ENCODE assay signal across 9 mouse cellular contexts in the genomic region with DNA sequence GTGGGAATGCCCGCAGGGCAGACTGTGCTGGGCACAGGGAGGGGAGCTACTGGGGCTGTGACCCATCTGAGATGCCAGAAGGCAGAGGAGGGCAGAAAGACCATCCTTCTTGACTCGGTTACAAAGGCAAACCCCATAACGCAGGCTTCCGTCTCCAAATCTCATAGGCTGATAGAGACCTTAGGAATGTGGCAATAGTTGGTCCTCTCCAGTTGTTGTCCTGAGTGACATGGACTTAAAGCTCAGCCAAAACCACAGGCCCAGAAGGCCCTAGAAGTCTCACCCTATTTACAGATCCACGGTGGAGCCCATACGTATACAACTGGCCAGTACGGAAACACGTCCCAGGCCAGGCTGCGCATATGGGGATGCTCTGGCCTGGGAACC. TPM values are rescaled to one million over a fixed set of nuclear protein-coding genes. Genes with fewer than 3 reads are reported as not detected.
DNase-seq lines count a peak whose midpoint lies in the region; ATAC-seq and TF ChIP-seq lines count a peak whose summit lies in the region.
"Had no signal": no experiment of that assay in that cellular context is flagged by ENCODE, and none has a peak within 500 bp of the region (broad histone marks: within the 10 kb centered on the region; RNA-seq: fewer than 3 reads in every experiment).

No protein-coding gene starts in this region.

- TF ChIP-seq CTCF in hindbrain, postnatal 0 days (IDR thresholded peaks at IDR 0.05; ENCODE audit: low read depth): no peak

- H3K4me3 ChIP-seq in hindbrain, embryonic 12.5 days: no peak overlapping the region
- no peak overlapping the region for H3K4me3 ChIP-seq in hindbrain, postnatal 0 days (ENCODE audit: low read length)
- peak overlapping the region; percentile 64; the same call in 1 of the 2 replicates for H3K4me3 ChIP-seq in embryonic facial prominence, embryonic 10.5 days
- H3K4me3 ChIP-seq in forebrain, embryonic 15.5 days: no peak overlapping the region
- no peak overlapping the region for H3K4me3 ChIP-seq in midbrain, embryonic 11.5 days (ENCODE audit: low read depth, low read length)

- no peak for DNase-seq in hindbrain, postnatal 0 days (ENCODE audit: low spot score)
- no peak for DNase-seq in embryonic facial prominence, embryonic 10.5 days (ENCODE audit: low spot score)
- peak; percentile 94 for DNase-seq in midbrain, embryonic 11.5 days (ENCODE audit: low spot score, missing footprints)
- DNase-seq in layer of hippocampus, postnatal 36 days: no peak
- no peak for DNase-seq in testis, postnatal 10 days (ENCODE audit: low spot score)
- no peak for DNase-seq in right cerebral cortex, adult 18-20 months

- peaks cover 85% of the 10 kb centered on the region for H3K27me3 ChIP-seq in hindbrain, embryonic 12.5 days
- H3K27me3 ChIP-seq in hindbrain, postnatal 0 days (ENCODE audit: insufficient read depth, low read length): peaks cover 12% of the 10 kb centered on the region
- H3K27me3 ChIP-seq in embryonic facial prominence, embryonic 10.5 days (replicated peaks; ENCODE audit: low read depth, poor library complexity, severe bottlenecking): peaks cover 100% of the 10 kb centered on the region
- H3K27me3 ChIP-seq in forebrain, embryonic 15.5 days: peaks cover 3% of the 10 kb centered on the region; the same call in 1 of the 2 replicates
- H3K27me3 ChIP-seq in midbrain, embryonic 11.5 days (ENCODE audit: control insufficient read depth, insufficient read depth, low read length): peaks cover 58% of the 10 kb centered on the region

- no peak overlapping the region for H3K4me2 ChIP-seq in hindbrain, embryonic 12.5 days (replicated peaks)
- H3K4me2 ChIP-seq in hindbrain, postnatal 0 days (ENCODE audit: low read depth, low read length): no peak overlapping the region
- H3K4me2 ChIP-seq in forebrain, embryonic 15.5 days (replicated peaks): peak overlapping the region; percentile 94
- peak overlapping the region; percentile 59; the same call in 1 of the 2 replicates for H3K4me2 ChIP-seq in midbrain, embryonic 11.5 days

- ATAC-seq in hindbrain, embryonic 12.5 days (ENCODE audit: low FRiP score): no peak
- no peak for ATAC-seq in hindbrain, postnatal 0 days
- ATAC-seq in forebrain, embryonic 15.5 days (replicated peaks): no peak
- no peak for ATAC-seq in midbrain, embryonic 11.5 days (ENCODE audit: low FRiP score)
- ATAC-seq: CD4-positive, CD25-positive, alpha-beta regulatory T cell, adult 4 months had no signal

- H3K27ac ChIP-seq in hindbrain, embryonic 12.5 days: peak overlapping the region; percentile 19; the same call in 1 of the 2 replicates
- H3K27ac ChIP-seq in hindbrain, postnatal 0 days: no peak overlapping the region
- H3K27ac ChIP-seq in embryonic facial prominence, embryonic 10.5 days (replicated peaks): peak overlapping the region; percentile 90
- peak overlapping the region; percentile 81 for H3K27ac ChIP-seq in forebrain, embryonic 15.5 days (replicated peaks)
- H3K27ac ChIP-seq in midbrain, embryonic 11.5 days (ENCODE audit: low read depth, low read length): peak overlapping the region; percentile 91

- H3K9me3 ChIP-seq in hindbrain, embryonic 12.5 days (replicated peaks): no peaks in the 10 kb centered on the region
- no peaks in the 10 kb centered on the region for H3K9me3 ChIP-seq in hindbrain, postnatal 0 days (ENCODE audit: low read length)
- H3K9me3 ChIP-seq in embryonic facial prominence, embryonic 10.5 days: no peaks in the 10 kb centered on the region
- H3K9me3 ChIP-seq in forebrain, embryonic 15.5 days: no peaks in the 10 kb centered on the region
- no peaks in the 10 kb centered on the region for H3K9me3 ChIP-seq in midbrain, embryonic 11.5 days (ENCODE audit: control insufficient read depth, low read length)

- WGBS in hindbrain, embryonic 12.5 days: 33% methylated on average over 9 of the region's 9 CpGs
- WGBS in hindbrain, postnatal 0 days: 56% methylated on average over 9 of the region's 9 CpGs
- WGBS in embryonic facial prominence, embryonic 10.5 days: 42% methylated on average over 9 of the region's 9 CpGs
- WGBS in forebrain, embryonic 15.5 days: 26% methylated on average over 9 of the region's 9 CpGs
- 25% methylated on average over 9 of the region's 9 CpGs for WGBS in midbrain, embryonic 11.5 days

- H3K9ac ChIP-seq in hindbrain, embryonic 12.5 days: no peak overlapping the region
- H3K9ac ChIP-seq in hindbrain, postnatal 0 days (replicated peaks; ENCODE audit: low read length): no peak overlapping the region
- no peak overlapping the region for H3K9ac ChIP-seq in forebrain, embryonic 15.5 days (replicated peaks)
- peak overlapping the region; percentile 51; the same call in 1 of the 2 replicates for H3K9ac ChIP-seq in midbrain, embryonic 11.5 days (ENCODE audit: low read length)

- peaks cover 74% of the 10 kb centered on the region for H3K4me1 ChIP-seq in hindbrain, embryonic 12.5 days
- peaks cover 20% of the 10 kb centered on the region; the same call in 1 of the 2 replicates for H3K4me1 ChIP-seq in hindbrain, postnatal 0 days (ENCODE audit: insufficient read depth, low read length)
- peaks cover 84% of the 10 kb centered on the region for H3K4me1 ChIP-seq in embryonic facial prominence, embryonic 10.5 days
- peaks cover 81% of the 10 kb centered on the region for H3K4me1 ChIP-seq in forebrain, embryonic 15.5 days
- H3K4me1 ChIP-seq in midbrain, embryonic 11.5 days (ENCODE audit: control insufficient read depth, insufficient read depth, low read length): peaks cover 82% of the 10 kb centered on the region

- H3K36me3 ChIP-seq in hindbrain, embryonic 12.5 days: no peaks in the 10 kb centered on the region
- H3K36me3 ChIP-seq in hindbrain, postnatal 0 days (ENCODE audit: insufficient read depth, low read length): no peaks in the 10 kb centered on the region
- no peaks in the 10 kb centered on the region for H3K36me3 ChIP-seq in embryonic facial prominence, embryonic 10.5 days (replicated peaks)
- H3K36me3 ChIP-seq in forebrain, embryonic 15.5 days: no peaks in the 10 kb centered on the region
- H3K36me3 ChIP-seq in midbrain, embryonic 11.5 days (ENCODE audit: control insufficient read depth, insufficient read depth, low read length): no peaks in the 10 kb centered on the region

RNA-seq across cellular contexts. Expression of gene Fgfr3, which starts 27.0 kb away (rescaled TPM):
- 63.6 and 68.4 TPM in 2 replicates for polyA plus RNA-seq in hindbrain, embryonic 12.5 days (2016; fragmentation: Nextera tagmentation; extraction: Ambion mirVana)
- total RNA-seq in hindbrain, postnatal 0 days (2014; rRNA removed): 147 and 148 TPM in 2 replicates
- polyA plus RNA-seq in hindbrain, postnatal 0 days (2015; fragmentation: Nextera tagmentation; extraction: Ambion mirVana): 43.5 and 52.1 TPM in 2 replicates
- polyA plus RNA-seq in embryonic facial prominence, embryonic 10.5 days (2016; fragmentation: Nextera tagmentation; extraction: Ambion mirVana): 12.9 and 36.8 TPM in 2 replicates
- polyA plus RNA-seq in forebrain, embryonic 15.5 days (2015; fragmentation: Nextera tagmentation; extraction: Ambion mirVana): 32.9 and 44.3 TPM in 2 replicates
- 61.8 and 68.0 TPM in 2 replicates for polyA plus RNA-seq in midbrain, embryonic 11.5 days (2014; fragmentation: Nextera tagmentation; extraction: Ambion mirVana)
- 100 to 1,000 TPM; 116 to 133 TPM for total RNA-seq in layer of hippocampus, postnatal 36 days (2021)
- polyA plus RNA-seq: CD4-positive, CD25-positive, alpha-beta regulatory T cell, adult 4 months had no signal

RNA-seq across cellular contexts. Expression of gene Tmem129, which starts 36.2 kb away (rescaled TPM):
- 33.3 and 33.8 TPM in 2 replicates for polyA plus RNA-seq in hindbrain, embryonic 12.5 days (2016; fragmentation: Nextera tagmentation; extraction: Ambion mirVana)
- 36.9 and 39.3 TPM in 2 replicates for total RNA-seq in hindbrain, postnatal 0 days (2014; rRNA removed)
- 22.0 and 23.6 TPM in 2 replicates for polyA plus RNA-seq in hindbrain, postnatal 0 days (2015; fragmentation: Nextera tagmentation; extraction: Ambion mirVana)
- polyA plus RNA-seq in embryonic facial prominence, embryonic 10.5 days (2016; fragmentation: Nextera tagmentation; extraction: Ambion mirVana): 37.1 and 40.0 TPM in 2 replicates
- polyA plus RNA-seq in forebrain, embryonic 15.5 days (2015; fragmentation: Nextera tagmentation; extraction: Ambion mirVana): 31.0 and 35.0 TPM in 2 replicates
- 36.0 and 37.4 TPM in 2 replicates for polyA plus RNA-seq in midbrain, embryonic 11.5 days (2014; fragmentation: Nextera tagmentation; extraction: Ambion mirVana)
- 10 to 100 TPM; 23.0 to 25.6 TPM for total RNA-seq in layer of hippocampus, postnatal 36 days (2021)

RNA-seq across cellular contexts. Expression of gene Tacc3, which starts 36.5 kb away (rescaled TPM):
- 161 TPM in 2 replicates for polyA plus RNA-seq in hindbrain, embryonic 12.5 days (2016; fragmentation: Nextera tagmentation; extraction: Ambion mirVana)
- 19.2 and 30.0 TPM in 2 replicates for total RNA-seq in hindbrain, postnatal 0 days (2014; rRNA removed)
- 39.0 and 49.1 TPM in 2 replicates for polyA plus RNA-seq in hindbrain, postnatal 0 days (2015; fragmentation: Nextera tagmentation; extraction: Ambion mirVana)
- polyA plus RNA-seq in embryonic facial prominence, embryonic 10.5 days (2016; fragmentation: Nextera tagmentation; extraction: Ambion mirVana): 318 and 337 TPM in 2 replicates
- 91.5 and 98.2 TPM in 2 replicates for polyA plus RNA-seq in forebrain, embryonic 15.5 days (2015; fragmentation: Nextera tagmentation; extraction: Ambion mirVana)
- polyA plus RNA-seq in midbrain, embryonic 11.5 days (2014; fragmentation: Nextera tagmentation; extraction: Ambion mirVana): 277 and 307 TPM in 2 replicates
- total RNA-seq in layer of hippocampus, postnatal 36 days (2021): 1 to 10 TPM; 3.8 to 5.2 TPM

RNA-seq across cellular contexts. Expression of gene Slbp, which starts 42.1 kb away (rescaled TPM):
- 182 and 186 TPM in 2 replicates for polyA plus RNA-seq in hindbrain, embryonic 12.5 days (2016; fragmentation: Nextera tagmentation; extraction: Ambion mirVana)
- total RNA-seq in hindbrain, postnatal 0 days (2014; rRNA removed): 66.0 and 67.4 TPM in 2 replicates
- 128 and 132 TPM in 2 replicates for polyA plus RNA-seq in hindbrain, postnatal 0 days (2015; fragmentation: Nextera tagmentation; extraction: Ambion mirVana)
- polyA plus RNA-seq in embryonic facial prominence, embryonic 10.5 days (2016; fragmentation: Nextera tagmentation; extraction: Ambion mirVana): 313 and 322 TPM in 2 replicates
- polyA plus RNA-seq in forebrain, embryonic 15.5 days (2015; fragmentation: Nextera tagmentation; extraction: Ambion mirVana): 129 and 141 TPM in 2 replicates
- 304 and 334 TPM in 2 replicates for polyA plus RNA-seq in midbrain, embryonic 11.5 days (2014; fragmentation: Nextera tagmentation; extraction: Ambion mirVana)
- 10 to 100 TPM; 21.0 to 21.1 TPM for total RNA-seq in layer of hippocampus, postnatal 36 days (2021)

Comparison
In these comparisons a context has a peak if more than half of its experiments do, and no peak if none do; other contexts are left out.
1. H3K4me2 ChIP-seq: peak in forebrain, embryonic 15.5 days (single experiment) and midbrain, embryonic 11.5 days (single experiment); none in hindbrain, embryonic 12.5 days (single experiment) and hindbrain, postnatal 0 days (single experiment).